In the genomic region with DNA sequence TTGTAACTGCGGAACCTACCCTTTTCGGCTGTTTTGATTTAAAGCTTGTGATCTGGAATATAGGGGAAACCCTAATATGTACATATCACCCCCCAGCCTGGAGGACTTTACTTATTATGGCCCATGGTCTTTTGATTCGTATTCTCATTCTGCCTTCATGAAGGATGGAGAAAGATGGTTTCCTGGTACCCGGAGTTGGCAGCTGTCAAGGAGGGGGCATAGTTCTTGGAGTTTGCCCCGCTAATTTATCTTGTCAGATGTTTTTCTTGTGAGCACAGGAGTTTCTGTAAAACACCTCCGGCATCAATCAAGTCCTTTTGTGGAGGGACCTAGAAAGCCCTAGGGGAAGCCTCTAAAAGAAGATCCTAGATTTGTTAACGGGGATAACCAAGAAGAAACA, we compare ENCODE assay signal across 8 mouse cellular contexts. TPM values are rescaled to one million over a fixed set of nuclear protein-coding genes. Genes with fewer than 3 reads are reported as not detected.
A peak's percentile ranks its signal among the peaks of the same experiment; 100 is the strongest.
DNase-seq lines count a peak whose midpoint lies in the region; ATAC-seq lines count a peak whose summit lies in the region.

No protein-coding gene starts in this region.

- H3K27ac ChIP-seq in embryonic facial prominence, embryonic 12.5 days = no peak overlapping the region
- H3K27ac ChIP-seq in kidney, embryonic 14.5 days (ENCODE audit: low read depth, low read length) = no peak overlapping the region
- peak overlapping the region; percentile 77; the same call in 1 of the 2 replicates for H3K27ac ChIP-seq in midbrain, embryonic 14.5 days (replicated peaks; ENCODE audit: low read depth, low read length)

- peak; percentile 27 to 28 for DNase-seq in kidney, adult 8-10 months
- no peak for DNase-seq in kidney, adult 18-20 months
- DNase-seq in midbrain, embryonic 14.5 days = no peak
- DNase-seq in ovary, adult 18-20 months (ENCODE audit: low spot score) = no peak
- no peak for DNase-seq in spleen, postnatal 4 days (ENCODE audit: low spot score in 2 of 2)
- DNase-seq in cerebellum, postnatal 36 days = no peak

- H3K36me3 ChIP-seq in embryonic facial prominence, embryonic 12.5 days = peaks cover 18% of the 10 kb centered on the region
- H3K36me3 ChIP-seq in kidney, embryonic 14.5 days (ENCODE audit: control insufficient read depth, insufficient read depth, low read length) = peaks cover 21% of the 10 kb centered on the region
- H3K36me3 ChIP-seq in midbrain, embryonic 14.5 days (ENCODE audit: control insufficient read depth, insufficient read depth, low read length) = peaks cover 10% of the 10 kb centered on the region

- H3K4me2 ChIP-seq in embryonic facial prominence, embryonic 12.5 days (replicated peaks) = peak overlapping the region; percentile 69
- H3K4me2 ChIP-seq in kidney, embryonic 14.5 days (replicated peaks; ENCODE audit: low read depth, low read length) = peak overlapping the region; percentile 50
- peak overlapping the region; percentile 80 for H3K4me2 ChIP-seq in midbrain, embryonic 14.5 days (ENCODE audit: low read length)

- peak overlapping the region; percentile 84 for H3K9ac ChIP-seq in embryonic facial prominence, embryonic 12.5 days
- H3K9ac ChIP-seq in kidney, embryonic 14.5 days (ENCODE audit: low read depth, low read length) = peak overlapping the region; percentile 90; the same call in 1 of the 2 replicates
- H3K9ac ChIP-seq in midbrain, embryonic 14.5 days (replicated peaks; ENCODE audit: low read length) = peak overlapping the region; percentile 74

- no peak for ATAC-seq in embryonic facial prominence, embryonic 12.5 days (ENCODE audit: insufficient number of reproducible peaks, insufficient read depth, low FRiP score, low TSS enrichment)
- ATAC-seq in kidney, embryonic 14.5 days (ENCODE audit: low FRiP score, low TSS enrichment) = no peak
- no peak for ATAC-seq in midbrain, embryonic 14.5 days (ENCODE audit: low FRiP score, low TSS enrichment)

- no peaks in the 10 kb centered on the region for H3K27me3 ChIP-seq in embryonic facial prominence, embryonic 12.5 days
- H3K27me3 ChIP-seq in kidney, embryonic 14.5 days (ENCODE audit: control insufficient read depth, insufficient read depth, low read length) = no peaks in the 10 kb centered on the region
- H3K27me3 ChIP-seq in midbrain, embryonic 14.5 days (ENCODE audit: control insufficient read depth, insufficient read depth, low read length) = no peaks in the 10 kb centered on the region

- WGBS in embryonic facial prominence, embryonic 12.5 days = 4% methylated on average over 7 of the region's 7 CpGs
- WGBS in kidney, embryonic 14.5 days = 5% methylated on average over 7 of the region's 7 CpGs
- 3% methylated on average over 7 of the region's 7 CpGs for WGBS in midbrain, embryonic 14.5 days

- H3K4me1 ChIP-seq in embryonic facial prominence, embryonic 12.5 days = 0 out of 2 replicates have a peak, but pooled peaks cover 4% of the 10 kb centered on the region
- 0 out of 2 replicates have a peak, but pooled peaks cover 3% of the 10 kb centered on the region for H3K4me1 ChIP-seq in kidney, embryonic 14.5 days (ENCODE audit: control insufficient read depth, insufficient read depth, low read length)
- peaks cover 7% of the 10 kb centered on the region for H3K4me1 ChIP-seq in midbrain, embryonic 14.5 days (ENCODE audit: control insufficient read depth, insufficient read depth, low read length)

- H3K9me3 ChIP-seq in embryonic facial prominence, embryonic 12.5 days = no peaks in the 10 kb centered on the region
- no peaks in the 10 kb centered on the region for H3K9me3 ChIP-seq in kidney, embryonic 14.5 days (ENCODE audit: control insufficient read depth, low read length)
- no peaks in the 10 kb centered on the region for H3K9me3 ChIP-seq in midbrain, embryonic 14.5 days (ENCODE audit: control insufficient read depth, low read length)

- H3K4me3 ChIP-seq in embryonic facial prominence, embryonic 12.5 days = peak overlapping the region; percentile 79
- H3K4me3 ChIP-seq in kidney, embryonic 14.5 days (ENCODE audit: low read length) = peak overlapping the region; percentile 88
- peak overlapping the region; percentile 83 for H3K4me3 ChIP-seq in midbrain, embryonic 14.5 days (replicated peaks; ENCODE audit: low read depth, low read length)

RNA-seq across cellular contexts. Expression of a gene that starts 0.8 kb away (rescaled TPM):
- polyA plus RNA-seq in embryonic facial prominence, embryonic 12.5 days (2016; fragmentation: Nextera tagmentation; extraction: Ambion mirVana) = 9.8 and 10.8 TPM in 2 replicates
- polyA plus RNA-seq in kidney, embryonic 14.5 days (2014; fragmentation: Nextera tagmentation; extraction: Ambion mirVana) = 6.4 and 10.1 TPM in 2 replicates
- polyA plus RNA-seq in midbrain, embryonic 14.5 days (2014; fragmentation: Nextera tagmentation; extraction: Ambion mirVana) = 2.2 and 3.9 TPM in 2 replicates

Comparison
In these comparisons a context has a peak if more than half of its experiments do, and no peak if none do; other contexts are left out.
1. DNase-seq: peak in kidney, adult 8-10 months (2 of 2); none in kidney, adult 18-20 months (single experiment), midbrain, embryonic 14.5 days (single experiment), ovary, adult 18-20 months (single experiment), spleen, postnatal 4 days (0 of 2) and cerebellum, postnatal 36 days (0 of 2).
2. Peak in every context shown above with its lines, with median percentiles within 50 percentile points of each other: H3K4me2 ChIP-seq, H3K4me3 ChIP-seq and H3K9ac ChIP-seq.